Mouse (Mus musculus) small intestine, adult 2 months (tissue): ENCODE results near the gene Gnb3.

Experiments used
- CTCF ChIP-seq: fragments of 200-500 bp; IDR thresholded peaks from 2 replicates; pipeline ENCODE4 v1.5.1; 2012; ENCODE audit warnings: low read depth, mild to moderate bottlenecking, control low read depth, inconsistent platforms, low read length, moderate library complexity, mixed read lengths; ENCODE audit not compliant: insufficient replicate concordance, insufficient read length; ENCODE audit errors: extremely low read depth
- POLR2A ChIP-seq: fragments of 200-500 bp; IDR thresholded peaks from 2 replicates; pipeline ENCODE4 v1.6.1; 2012; ENCODE audit warnings: low read depth, mild to moderate bottlenecking, control low read depth, inconsistent platforms, low read length, moderate library complexity

DNA sequence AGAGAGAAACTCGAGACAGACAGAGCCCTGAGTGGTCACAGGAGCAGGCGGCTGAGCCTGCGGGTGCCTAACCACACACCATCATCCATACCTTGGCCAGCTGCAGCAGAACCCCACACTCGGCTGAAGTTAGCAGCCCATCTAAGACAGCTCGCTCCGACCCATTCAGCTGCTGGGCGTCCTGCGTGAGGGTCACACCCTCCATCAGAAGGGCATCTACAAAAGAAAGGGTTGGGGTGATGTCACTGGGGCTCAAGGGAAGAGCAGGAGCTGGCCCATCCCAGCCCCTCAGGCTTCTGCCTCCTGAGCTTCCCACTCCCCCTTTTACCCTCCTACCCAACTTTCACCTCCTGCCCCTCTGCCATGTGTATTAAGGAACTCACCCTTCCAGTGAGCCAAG, 10.5 kb upstream of the Gnb3 start:
- TF ChIP-seq CTCF (no peak), POLR2A (no peak)
